Mouse (Mus musculus): ENCODE measurements around the gene Samd4b. TPM values are rescaled to one million over a fixed set of nuclear protein-coding genes. Genes with fewer than 3 reads are reported as not detected.
A peak's percentile ranks its signal among the peaks of the same experiment; 100 is the strongest.

Gene Samd4b
- polyA plus RNA-seq, 3 experiments from 2014 or later = 6.4 to 9.8 (median 8.2) TPM

- peak; percentile 12 for ATAC-seq
These were observed 155.3 kb downstream of the Samd4b start for GRCm38 (mm10) chr7:28442688-28443087.

GRCm38 (mm10) chr7:28441776-28442485, 156.0 kb downstream of the Samd4b start:
- ATAC-seq = no peak

DNA sequence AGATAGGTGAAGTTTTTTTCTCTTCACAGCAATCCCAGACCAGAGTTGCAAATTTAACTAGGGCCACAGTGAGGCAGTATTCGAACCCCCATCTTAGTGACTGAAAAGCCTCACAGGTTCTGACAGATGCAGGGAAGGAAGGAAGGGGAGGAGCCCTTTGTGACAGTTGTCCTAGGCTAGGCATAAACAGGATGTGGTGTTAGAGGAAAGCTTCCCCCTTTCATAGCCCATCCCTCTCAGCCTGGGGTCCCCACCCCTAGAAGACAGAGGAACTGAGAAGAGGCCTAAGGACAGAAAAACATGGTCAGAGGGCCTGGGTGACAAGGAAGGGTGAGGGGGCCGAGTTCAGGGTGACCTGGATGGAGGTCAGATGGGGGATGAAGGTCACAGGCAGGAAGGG, 157.2 kb downstream of the Samd4b start:
- peak; percentile 51 for ATAC-seq

DNA sequence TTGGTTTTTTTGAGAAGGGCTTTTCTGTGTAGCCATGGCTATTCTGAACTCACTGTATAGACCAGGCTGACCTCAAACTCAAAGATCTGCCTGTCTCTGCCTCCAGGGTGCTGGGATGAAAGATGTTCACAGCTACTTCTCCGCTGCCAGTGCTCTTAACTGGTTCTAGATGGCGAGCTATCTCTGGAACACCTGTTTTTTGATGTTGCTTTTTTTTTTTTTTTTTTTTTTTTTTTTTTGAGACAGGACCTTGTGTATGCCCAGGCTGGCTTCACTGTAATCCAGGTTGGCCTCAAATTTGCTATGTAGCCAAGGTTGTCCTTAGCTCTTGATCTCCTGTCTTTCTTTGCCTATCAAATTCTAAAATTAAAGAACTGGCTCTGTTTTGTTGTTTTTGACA, 159.2 kb downstream of the Samd4b start:
- ATAC-seq = no peak

GRCm38 (mm10) chr7:28437964-28438363, 160.0 kb downstream of the Samd4b start:
- ATAC-seq = no peak

GRCm38 (mm10) chr7:28436932-28437570, 160.9 kb downstream of the Samd4b start, which contains the start of gene Gmfg:
TSS of gene Gmfg (plus strand) at chr7:28437447.
- peak; percentile 46 for ATAC-seq

GRCm38 (mm10) chr7:28436271-28436904, 161.6 kb downstream of the Samd4b start:
- peak; percentile 88 for ATAC-seq

DNA sequence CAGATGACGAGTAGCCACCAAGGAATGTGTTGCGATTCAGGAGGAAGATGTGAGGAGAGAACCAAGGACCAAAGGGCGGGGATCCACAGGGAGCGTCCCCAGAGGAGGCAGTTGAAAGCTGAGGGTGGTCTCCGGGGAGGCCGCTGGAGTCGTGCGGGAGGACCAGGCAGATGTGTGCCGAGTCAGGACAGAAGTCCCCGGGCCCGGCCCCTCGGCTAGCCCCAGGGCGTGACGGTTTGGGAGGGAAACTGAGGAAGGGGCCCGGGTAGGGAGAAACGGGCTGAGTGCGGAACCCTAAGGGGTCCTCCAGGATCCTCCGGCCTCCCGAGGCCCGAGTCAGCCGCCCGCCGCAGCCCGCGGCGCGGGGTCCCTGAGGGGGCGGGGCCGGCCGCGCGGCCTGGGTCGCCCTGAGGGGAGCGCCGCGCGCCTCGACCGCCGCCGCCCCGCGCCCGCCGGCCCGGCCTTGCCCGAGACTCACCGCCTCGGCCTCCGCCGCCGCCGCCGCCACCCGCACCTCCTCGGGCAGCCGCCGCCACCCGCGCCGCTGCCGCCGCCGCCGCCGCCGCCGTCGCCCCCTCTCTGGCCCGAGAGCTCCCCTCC, 162.2 kb downstream of the Samd4b start:
- no peak for ATAC-seq

GRCm38 (mm10) chr7:28432252-28432651, 165.7 kb downstream of the Samd4b start:
- ATAC-seq = no peak

- no peak for ATAC-seq
These were observed 167.4 kb downstream of the Samd4b start for GRCm38 (mm10) chr7:28430512-28430911.

DNA sequence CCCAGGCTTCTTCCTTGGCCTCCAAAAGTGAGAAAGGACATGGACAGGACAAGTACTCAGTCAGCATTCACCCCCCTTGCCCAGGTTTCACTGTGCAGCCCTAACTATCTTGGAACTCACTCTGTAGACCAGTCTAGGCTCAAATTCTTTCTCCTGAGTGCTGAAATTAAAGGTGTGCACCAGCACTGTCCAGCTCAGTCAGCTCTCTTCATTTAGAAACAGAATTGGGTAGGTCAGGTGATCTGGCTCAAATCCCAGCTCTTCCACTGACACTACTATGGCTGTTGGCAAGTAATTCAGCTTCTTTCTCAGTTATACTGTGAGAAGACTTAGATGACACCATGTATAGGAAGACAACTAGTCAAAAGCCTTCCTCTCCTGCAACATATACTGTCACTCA, 170.2 kb downstream of the Samd4b start:
- ATAC-seq = no peak

GRCm38 (mm10) chr7:28423018-28423417, 174.9 kb downstream of the Samd4b start:
- ATAC-seq = no peak

DNA sequence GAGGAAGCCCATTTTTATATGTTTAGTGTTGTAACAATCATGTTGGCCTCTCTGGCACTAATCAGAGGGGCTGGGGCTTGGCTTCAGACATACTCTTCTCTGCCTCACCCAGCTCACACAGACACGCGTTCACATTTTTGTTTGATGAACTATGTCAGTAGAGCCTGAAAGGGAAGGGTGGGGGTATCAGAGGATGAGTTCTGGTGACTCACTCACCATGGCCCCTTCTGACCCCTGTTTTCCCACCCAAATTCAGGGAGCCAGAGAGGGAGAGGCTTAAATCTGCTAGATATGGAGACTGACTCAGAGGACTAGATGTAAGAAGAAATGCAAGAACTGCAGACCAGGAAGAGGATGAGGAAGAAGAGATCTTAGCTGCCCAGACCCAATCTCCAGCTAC, 178.5 kb downstream of the Samd4b start:
- no peak for ATAC-seq

GRCm38 (mm10) chr7:28418096-28418670, 179.8 kb downstream of the Samd4b start:
- no peak for ATAC-seq

- ATAC-seq = no peak
These were observed 180.6 kb downstream of the Samd4b start for GRCm38 (mm10) chr7:28417368-28417767.

DNA sequence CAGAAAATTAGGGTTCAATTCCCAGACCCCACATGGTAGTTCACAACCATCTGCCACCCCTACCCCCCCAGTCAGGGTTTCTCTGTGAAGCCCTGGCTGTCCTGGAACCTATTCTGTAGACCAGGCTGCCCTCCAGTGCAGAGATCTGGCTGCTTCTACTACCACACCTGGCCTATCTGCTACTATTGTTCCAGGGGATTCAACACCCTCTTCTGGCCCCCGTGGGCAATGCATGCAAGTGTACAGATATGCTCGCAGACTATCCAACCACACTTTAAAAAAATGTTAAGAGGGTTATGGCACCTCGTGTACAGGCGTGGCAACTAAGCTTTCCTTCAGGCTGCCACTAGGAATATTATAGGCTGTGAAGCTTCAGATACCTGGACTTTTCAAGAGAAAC, 185.1 kb downstream of the Samd4b start:
- ATAC-seq = no peak

DNA sequence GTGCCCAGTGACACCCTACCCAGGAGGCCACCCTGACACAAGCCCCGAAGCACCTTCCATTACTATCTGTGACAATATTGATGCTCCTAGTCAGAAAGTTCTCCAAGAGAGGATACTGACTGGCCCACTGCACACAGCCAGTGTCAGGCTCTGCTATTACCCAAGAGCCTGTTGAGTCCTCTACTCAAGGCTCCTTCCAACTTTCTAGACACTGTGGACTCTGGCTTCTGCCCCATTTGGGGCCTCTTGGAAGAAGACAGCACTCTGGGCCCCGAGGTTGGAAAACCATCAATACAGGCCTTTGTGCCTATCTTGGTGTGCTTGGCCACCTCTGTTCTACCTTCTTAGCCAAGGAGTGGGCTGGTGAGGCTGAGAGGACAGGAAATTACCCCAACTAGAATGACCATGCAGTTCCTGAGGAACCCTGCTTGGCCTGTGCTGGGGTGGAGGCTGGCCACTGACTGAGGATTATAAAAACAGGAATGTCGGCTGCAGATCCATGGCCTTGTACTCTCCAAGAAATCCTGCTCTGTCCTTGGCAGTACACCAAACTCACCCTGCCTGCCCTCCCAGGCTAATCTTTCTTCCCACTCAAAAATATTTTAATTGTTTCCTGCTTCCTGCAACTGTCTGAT, 187.0 kb downstream of the Samd4b start:
- ATAC-seq = no peak

DNA sequence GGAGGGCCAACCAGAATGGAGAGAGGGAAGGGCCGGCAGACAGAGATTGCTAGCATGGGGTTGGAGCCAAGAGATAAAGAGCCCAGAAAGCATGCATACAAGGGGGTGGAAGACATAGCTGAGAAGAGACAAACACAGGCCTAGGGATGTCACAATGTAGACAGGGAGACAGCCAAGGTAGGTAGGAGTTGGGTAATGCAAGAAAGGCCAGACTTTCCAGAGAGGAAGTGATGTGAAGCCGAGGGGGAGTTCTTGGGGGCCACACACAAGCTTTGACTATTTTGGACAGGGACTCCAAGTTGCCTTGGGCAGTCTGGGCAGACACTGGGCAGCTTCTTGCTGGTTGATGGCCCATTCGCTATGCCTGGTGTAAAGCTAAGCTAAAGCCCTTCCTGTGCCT, 196.0 kb downstream of the Samd4b start:
- ATAC-seq = no peak

- no peak for ATAC-seq
These were observed 196.9 kb downstream of the Samd4b start for GRCm38 (mm10) chr7:28401030-28401429.

DNA sequence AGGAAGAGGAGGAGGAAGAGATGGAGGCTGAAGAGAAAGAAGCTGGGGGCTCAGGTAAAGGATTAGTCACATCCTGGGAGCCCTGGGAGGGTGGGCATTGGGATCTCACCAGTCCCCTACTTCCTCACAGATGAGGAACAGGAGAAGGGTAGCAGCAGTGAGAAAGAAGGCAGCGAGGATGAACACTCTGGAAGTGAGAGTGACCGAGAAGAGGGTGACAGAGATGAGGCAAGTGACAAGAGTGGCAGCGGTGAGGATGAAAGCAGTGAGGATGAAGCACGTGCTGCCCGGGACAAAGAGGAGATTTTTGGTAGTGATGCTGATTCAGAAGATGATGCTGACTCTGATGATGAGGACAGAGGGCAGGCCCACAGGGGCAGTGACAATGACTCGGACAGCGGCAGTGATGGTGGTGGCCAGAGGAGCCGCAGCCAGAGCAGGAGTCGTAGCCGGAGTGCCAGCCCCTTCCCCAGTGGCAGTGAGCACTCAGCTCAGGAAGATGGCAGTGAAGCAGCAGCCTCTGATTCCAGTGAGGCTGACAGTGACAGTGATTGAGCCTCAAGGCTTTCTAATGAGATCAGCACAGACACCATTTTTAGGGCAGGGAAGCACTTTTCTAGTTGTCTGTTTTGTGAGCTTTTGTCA, 199.1 kb downstream of the Samd4b start:
- ATAC-seq = no peak

DNA sequence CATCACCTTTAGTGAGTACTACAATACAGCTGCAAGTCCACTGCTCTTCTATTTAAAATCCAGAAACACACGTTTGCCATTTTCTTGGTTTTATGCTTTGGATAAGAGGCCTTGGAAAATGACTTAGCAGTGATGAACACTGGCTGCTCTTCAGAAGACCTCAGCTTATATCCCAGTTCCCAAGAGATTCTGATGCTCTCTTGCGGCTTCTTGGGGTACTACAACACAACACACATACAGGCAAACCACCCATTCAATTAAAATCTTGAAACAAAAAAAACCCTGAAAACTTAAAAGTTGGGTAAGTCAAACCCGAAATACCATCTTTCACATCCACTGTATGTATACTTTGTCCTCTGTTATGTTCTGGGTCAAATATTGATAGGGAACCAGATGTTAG, 199.9 kb downstream of the Samd4b start:
- no peak for ATAC-seq

DNA sequence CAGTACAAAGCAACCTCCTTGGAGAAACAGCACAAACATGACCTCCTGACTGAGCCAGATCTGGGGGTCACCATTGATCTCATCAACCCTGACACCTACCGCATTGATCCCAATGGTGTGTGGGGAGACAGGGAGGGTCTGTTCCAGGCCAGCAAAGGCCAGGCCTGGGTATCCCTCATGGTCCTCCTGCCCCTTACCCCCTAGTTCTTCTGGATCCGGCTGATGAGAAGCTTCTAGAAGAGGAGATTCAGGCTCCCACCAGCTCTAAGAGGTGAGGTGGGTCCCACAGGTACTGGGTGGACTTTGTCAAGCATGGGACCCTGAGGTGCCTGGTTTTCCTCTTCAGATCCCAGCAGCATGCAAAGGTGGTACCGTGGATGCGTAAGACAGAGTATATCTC, 202.5 kb downstream of the Samd4b start:
- no peak for ATAC-seq
